Mouse (Mus musculus) embryo, embryonic 11 days (tissue): ENCODE measurements around the gene Glrb.
A peak's percentile ranks its signal among the peaks of the same experiment; 100 is the strongest.

Experiments
- DNase-seq: peaks from one replicate; pipeline ENCODE4 v3.0.0-alpha.2; 2015

Gene Glrb

DNA sequence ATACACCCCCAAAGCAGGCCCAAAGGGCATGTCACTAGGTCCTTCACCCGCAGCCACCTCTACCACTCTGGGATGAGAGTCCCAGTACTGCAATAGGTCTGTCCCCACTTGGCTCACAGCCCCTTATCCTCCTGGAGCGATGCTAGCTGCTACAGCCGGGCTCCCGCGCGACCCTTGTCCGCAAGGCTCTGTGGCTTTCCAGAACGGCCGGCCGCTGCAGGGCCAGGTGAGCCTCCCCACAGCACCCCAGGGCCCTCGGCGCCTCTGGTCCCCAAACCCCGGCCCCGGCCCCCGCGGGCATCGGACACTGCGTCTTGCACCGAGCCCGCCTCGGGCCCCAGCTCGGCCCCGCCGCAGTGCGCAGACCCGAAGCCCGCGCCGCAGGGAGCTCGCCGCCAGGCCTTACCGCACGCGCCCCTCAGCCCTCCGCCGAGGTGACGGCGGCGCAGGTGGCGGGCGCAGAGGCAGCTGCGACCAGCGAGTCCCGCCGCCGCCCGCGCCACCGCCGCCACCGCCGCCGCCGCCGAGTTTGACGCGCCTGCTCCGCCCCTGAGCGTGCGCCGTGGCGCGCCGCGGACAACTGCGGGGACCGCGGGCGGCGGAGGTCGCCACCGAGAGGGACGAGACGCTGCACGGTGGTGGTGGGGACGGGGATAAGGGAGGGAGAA is at the start of gene Glrb:
TSS of gene Glrb (minus strand) at position 550 of the 668 bp plus-strand sequence.
- peak; percentile 77 for DNase-seq

DNA sequence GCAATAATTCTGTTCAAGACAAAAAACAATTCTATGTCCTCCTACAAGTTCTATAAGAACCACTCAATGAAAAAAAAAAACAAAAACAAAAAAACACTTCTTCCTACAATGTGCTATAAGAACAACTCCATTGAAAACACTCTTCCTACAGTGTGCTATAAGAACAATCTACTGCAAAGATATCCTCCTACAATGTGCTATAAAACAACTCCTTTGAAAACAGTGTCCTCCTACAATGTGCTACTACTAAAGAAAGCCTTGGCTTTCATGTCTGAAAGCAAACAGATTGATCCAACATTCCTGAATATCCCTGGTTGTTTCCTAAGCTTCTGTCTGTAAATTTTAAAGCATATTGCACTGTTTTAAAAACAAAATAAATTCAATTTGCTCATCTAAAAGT is 46.5 kb upstream of the Glrb start:
- DNase-seq: no peak

- peak; percentile 75 for DNase-seq
These were observed 45.1 kb upstream of the Glrb start for GRCm38 (mm10) chr3:80958591-80958990.

DNA sequence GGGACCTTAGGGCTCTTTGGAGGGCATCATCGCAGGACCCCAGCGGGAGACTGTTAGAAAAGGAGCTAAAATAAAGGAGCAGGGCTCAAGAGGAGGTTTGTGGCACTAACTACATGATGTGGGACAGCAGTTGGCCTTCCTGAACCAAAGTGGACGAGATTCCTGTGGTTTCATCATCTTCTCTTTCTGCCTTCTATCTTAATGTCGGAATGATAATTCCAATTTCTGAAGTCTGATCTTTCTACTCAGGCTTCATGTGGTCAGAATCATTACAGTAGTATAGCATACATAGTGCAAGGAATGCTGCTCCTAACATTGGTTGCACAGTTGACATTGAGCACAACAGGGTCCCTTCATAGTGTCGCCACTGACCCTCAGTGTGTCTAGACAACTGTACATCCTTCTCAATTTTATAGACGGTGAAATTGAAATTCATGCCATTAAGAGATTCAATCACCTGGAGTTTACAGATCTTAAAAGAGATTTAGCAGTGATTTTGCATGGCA is 372 bp upstream of the Glrb start:
- no peak for DNase-seq

DNA sequence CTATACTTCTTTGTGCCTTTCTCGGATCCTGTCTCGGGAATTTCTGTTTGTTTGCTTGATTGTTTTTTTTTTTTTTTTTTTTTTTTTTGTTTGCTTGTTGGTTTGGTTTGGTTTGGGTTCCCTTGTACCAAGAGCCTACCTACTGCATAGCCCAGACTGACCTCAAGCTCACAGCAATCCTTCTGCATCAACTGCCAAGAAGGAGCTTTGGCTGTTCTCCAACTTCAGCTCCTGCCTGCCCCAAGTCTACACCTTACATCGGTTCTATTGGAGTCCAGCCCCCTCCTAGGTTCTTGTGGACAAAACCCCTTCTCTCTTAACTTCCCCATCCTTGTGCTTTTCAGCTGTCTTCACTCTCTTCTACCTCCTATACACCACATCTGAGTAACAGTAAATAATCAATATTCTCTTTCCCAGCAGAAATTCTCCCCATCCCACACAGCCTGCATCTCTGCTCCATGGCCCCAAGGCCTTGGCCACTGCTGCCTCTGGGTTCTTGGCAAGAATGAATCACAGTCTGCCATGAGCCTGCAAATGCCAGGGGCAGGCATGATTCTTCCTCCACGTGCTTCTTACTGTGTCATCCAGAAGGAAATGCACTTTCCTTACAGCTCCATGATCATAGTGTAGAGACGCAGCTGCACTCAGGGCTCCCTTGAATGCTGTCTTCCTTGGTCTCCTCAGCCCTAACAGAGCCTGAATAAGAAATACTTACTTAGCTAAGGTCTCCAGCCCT is 18.5 kb downstream of the Glrb start:
- no peak for DNase-seq

GRCm38 (mm10) chr3:80894328-80894727 is 19.1 kb downstream of the Glrb start:
- DNase-seq: no peak

GRCm38 (mm10) chr3:80893055-80893690 is 20.3 kb downstream of the Glrb start:
- no peak for DNase-seq

GRCm38 (mm10) chr3:80891087-80891486 is 22.4 kb downstream of the Glrb start:
- DNase-seq: no peak

DNA sequence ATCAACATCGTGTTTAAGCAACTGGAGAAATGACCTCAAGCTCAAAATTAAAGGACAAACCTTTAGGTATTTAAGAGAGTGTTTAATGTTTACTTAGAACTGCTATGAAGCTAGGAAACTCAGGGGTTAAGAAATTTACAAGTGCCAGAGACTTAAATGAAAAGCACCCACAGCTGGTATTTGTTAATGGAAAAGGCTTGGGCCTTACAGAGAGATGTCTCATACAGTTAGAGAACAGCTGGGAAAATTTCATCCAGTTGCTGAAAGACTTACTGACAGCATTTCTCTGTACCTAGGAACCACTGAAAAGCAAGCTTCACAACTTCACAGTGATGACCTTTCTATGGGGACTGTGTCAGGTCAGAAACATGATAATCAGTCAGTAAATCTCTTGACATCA is 28.3 kb downstream of the Glrb start:
- peak; percentile 55 for DNase-seq

GRCm38 (mm10) chr3:80883601-80884000 is 29.9 kb downstream of the Glrb start:
- DNase-seq: no peak

- no peak for DNase-seq
These were observed 32.7 kb downstream of the Glrb start for GRCm38 (mm10) chr3:80880660-80881293.

DNA sequence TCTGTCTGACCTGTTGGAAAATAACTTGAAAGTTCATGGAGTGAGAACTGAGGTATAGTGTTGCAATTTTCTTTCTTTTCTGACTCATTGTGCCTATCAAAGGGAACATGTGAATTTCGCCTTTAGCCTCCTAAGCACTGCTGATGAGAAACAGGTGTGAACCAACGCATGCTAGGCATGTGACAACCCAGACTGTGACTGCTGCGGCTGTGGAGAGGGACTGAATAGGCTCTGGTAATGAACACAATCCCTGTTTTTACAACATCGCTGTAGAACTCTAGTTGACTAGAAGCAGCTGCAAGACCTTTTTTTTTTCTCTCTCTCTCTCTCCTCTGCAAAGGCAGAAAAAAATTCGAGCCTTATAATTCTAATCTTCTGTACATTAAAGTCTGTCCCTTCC is 34.9 kb downstream of the Glrb start:
- peak; percentile 87 for DNase-seq

GRCm38 (mm10) chr3:80874690-80875353 is 38.6 kb downstream of the Glrb start:
- DNase-seq: no peak

GRCm38 (mm10) chr3:80874081-80874480 is 39.4 kb downstream of the Glrb start:
- DNase-seq: no peak

GRCm38 (mm10) chr3:80871472-80872171 is 41.8 kb downstream of the Glrb start:
- DNase-seq: no peak

DNA sequence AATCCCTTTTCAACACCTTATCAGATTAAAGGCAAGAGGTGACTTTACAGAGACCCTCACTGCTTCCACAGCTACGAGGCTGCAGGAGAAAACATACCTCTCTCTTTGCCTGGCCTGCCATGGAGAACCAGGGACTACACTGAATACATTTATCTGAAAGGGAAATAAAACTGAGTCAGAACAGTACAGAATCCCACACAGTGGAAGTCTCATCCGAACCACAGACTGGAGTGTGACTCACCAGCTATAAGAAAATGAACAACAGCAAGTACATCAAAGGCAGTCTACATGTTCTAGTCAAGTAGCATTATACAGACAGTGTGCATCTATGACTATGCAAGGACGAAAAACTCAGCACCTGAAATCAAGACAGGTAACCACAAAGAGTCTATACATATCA is 46.1 kb downstream of the Glrb start:
- DNase-seq: no peak

GRCm38 (mm10) chr3:80852912-80853507 is 60.5 kb downstream of the Glrb start:
- no peak for DNase-seq

DNA sequence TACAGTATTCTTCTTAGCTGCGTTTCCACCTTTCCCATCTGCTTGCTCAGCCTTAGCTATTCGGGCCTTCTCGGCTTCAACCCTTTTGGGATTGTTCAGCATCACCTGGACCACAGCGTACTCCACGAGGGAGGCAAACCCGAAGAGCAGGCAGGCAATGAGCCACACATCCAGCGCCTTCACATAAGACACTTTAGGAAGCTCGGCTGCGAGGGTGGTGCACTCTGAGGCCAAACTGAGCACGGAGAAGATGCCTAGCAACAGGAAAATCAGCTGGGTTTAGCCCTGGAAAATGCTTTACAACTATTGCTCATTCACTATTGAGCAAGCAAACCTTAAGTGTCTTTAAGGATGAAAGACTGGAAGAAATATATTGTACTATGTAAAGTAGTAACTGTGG is 62.5 kb downstream of the Glrb start:
- no peak for DNase-seq

- DNase-seq: no peak
These were observed 67.8 kb downstream of the Glrb start for GRCm38 (mm10) chr3:80845634-80846033.

DNA sequence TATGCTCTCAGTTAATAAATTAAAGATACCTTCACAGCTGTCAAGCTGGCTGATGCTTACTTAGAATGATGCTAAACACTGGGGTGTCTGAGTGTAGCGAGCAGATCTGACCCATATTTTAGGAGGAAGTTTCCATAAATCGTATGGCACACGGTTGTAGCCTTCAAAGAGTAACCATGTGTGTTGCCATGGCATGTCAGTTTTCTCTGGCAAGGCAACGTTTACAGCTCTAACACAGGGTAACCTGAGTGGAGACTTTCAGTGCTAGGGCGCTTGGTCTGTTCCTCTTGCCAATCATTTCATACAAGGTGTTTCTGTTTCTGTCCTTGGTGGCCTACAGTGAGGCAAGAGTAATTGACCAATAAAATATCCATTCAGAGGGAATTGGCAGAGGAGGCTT is 73.6 kb downstream of the Glrb start:
- DNase-seq: no peak

GRCm38 (mm10) chr3:80837583-80837982 is 75.9 kb downstream of the Glrb start:
- peak; percentile 7 for DNase-seq

DNA sequence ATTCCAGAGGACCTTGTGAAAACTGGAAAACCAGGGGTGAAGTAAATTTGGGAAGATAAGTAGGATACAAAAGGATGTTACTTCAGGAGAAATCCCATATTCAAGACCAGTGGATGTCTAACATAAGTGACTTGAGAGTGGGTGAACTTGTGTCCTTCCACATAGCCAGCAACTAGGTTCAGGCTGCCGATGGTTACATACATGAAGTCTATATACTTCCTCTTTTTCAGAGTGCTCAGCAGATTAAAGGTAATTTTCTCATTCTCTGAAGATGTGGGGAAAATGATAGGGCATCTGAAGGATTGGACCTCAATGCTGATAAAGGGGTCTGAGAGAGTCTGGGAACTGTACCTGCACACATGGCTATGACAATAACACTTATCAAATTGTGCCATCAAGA is 89.5 kb downstream of the Glrb start:
- DNase-seq: no peak
